Mouse (Mus musculus) ES-Bruce4 (cell line): ENCODE measurements around the gene Vmn2r107.

Experiments used
- CTCF ChIP-seq: IDR thresholded peaks from one replicate; pipeline ENCODE4 v1.8.1; 2011; ENCODE audit warnings: low read depth, low read length
- POLR2A ChIP-seq: IDR thresholded peaks from one replicate; pipeline ENCODE4 v1.8.1; 2011; ENCODE audit warnings: low read length; ENCODE audit not compliant: insufficient read depth

- TF ChIP-seq CTCF: no peak
- no peak for TF ChIP-seq POLR2A
These were observed 68.8 kb downstream of the Vmn2r107 start, which contains the start of gene Vmn1r224 for GRCm38 (mm10) chr17:20413846-20414245.
